Mouse (Mus musculus): ENCODE measurements around the gene Cdc34.
A peak's percentile ranks its signal among the peaks of the same experiment; 100 is the strongest.

The Cdc34 gene

GRCm38 (mm10) chr10:79670071-79670888, 11.7 kb upstream of the Cdc34 start:
- DNase-seq (ENCODE audit: inconsistent ontology term): no peak

- DNase-seq (ENCODE audit: inconsistent ontology term): no peak
Measured at GRCm38 (mm10) chr10:79671396-79672087, 10.5 kb upstream of the Cdc34 start.

GRCm38 (mm10) chr10:79672088-79672455, 9.9 kb upstream of the Cdc34 start:
- no peak for DNase-seq (ENCODE audit: inconsistent ontology term)

- no peak for DNase-seq (ENCODE audit: inconsistent ontology term)
Measured at GRCm38 (mm10) chr10:79673054-79673453, 8.9 kb upstream of the Cdc34 start.

GRCm38 (mm10) chr10:79675346-79676035, 6.5 kb upstream of the Cdc34 start:
- no peak for DNase-seq (ENCODE audit: inconsistent ontology term)

GRCm38 (mm10) chr10:79680606-79681495, 1.1 kb upstream of the Cdc34 start:
- DNase-seq (ENCODE audit: inconsistent ontology term): no peak

GRCm38 (mm10) chr10:79682551-79682915, 538 bp downstream of the Cdc34 start:
- DNase-seq (ENCODE audit: inconsistent ontology term): peak; percentile 38

- DNase-seq (ENCODE audit: inconsistent ontology term): peak; percentile 66
Measured at GRCm38 (mm10) chr10:79682916-79683582, 1.1 kb downstream of the Cdc34 start.

GRCm38 (mm10) chr10:79683726-79684640, 2.0 kb downstream of the Cdc34 start:
- DNase-seq (ENCODE audit: inconsistent ontology term): peak; percentile 54

- no peak for DNase-seq (ENCODE audit: inconsistent ontology term)
Measured at GRCm38 (mm10) chr10:79684770-79685600, 3.0 kb downstream of the Cdc34 start.

- no peak for DNase-seq (ENCODE audit: inconsistent ontology term)
Measured at GRCm38 (mm10) chr10:79686219-79686618, 4.2 kb downstream of the Cdc34 start.

- DNase-seq (ENCODE audit: inconsistent ontology term): no peak
Measured at GRCm38 (mm10) chr10:79686691-79687090, 4.7 kb downstream of the Cdc34 start.

GRCm38 (mm10) chr10:79687513-79687912, 5.5 kb downstream of the Cdc34 start:
- DNase-seq (ENCODE audit: inconsistent ontology term): no peak

GRCm38 (mm10) chr10:79688720-79689119, 6.7 kb downstream of the Cdc34 start, which contains the start of gene Gzmm:
Gzmm (plus strand) TSS chr10:79689020.
- no peak for DNase-seq (ENCODE audit: inconsistent ontology term)

- DNase-seq (ENCODE audit: inconsistent ontology term): no peak
Measured at GRCm38 (mm10) chr10:79689178-79689577, 7.2 kb downstream of the Cdc34 start.

- DNase-seq (ENCODE audit: inconsistent ontology term): no peak
Measured at GRCm38 (mm10) chr10:79691986-79692548, 10.1 kb downstream of the Cdc34 start.

GRCm38 (mm10) chr10:79693580-79694378, 11.8 kb downstream of the Cdc34 start:
- DNase-seq (ENCODE audit: inconsistent ontology term): no peak

- no peak for DNase-seq (ENCODE audit: inconsistent ontology term)
Measured at GRCm38 (mm10) chr10:79694379-79694655, 12.3 kb downstream of the Cdc34 start.
